Mouse (Mus musculus): ENCODE measurements at regions not wholly inside any gene's neighbourhood (a gene's known extent, or its start where the extent isn't known, plus 50 kb on each side); places are given as distances from the start of the nearest gene placed in this dataset.
A peak's percentile ranks its signal among the peaks of the same experiment; 100 is the strongest.

DNA sequence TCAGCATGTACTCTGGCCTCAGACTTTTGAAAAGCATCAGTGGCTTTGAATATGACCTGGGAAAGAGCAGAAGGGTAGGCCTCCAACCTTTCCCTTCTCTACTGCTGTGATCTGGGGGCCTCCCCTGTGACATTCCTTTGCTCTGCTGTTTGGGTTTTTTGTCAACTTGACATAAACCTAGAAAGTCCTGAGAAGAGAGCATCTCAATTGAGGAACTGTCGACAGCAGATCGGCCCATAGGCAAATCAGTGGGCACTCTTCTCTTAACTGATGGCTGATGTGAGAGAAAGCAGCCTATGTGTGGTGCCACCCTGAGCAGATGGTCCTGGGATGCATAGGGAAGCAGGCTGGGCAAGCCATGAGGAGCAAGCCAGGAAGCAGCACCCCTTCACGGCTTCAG lies 72.9 kb upstream of the Spdye4c start (continued):
- peak; percentile 63; the same call in 1 of the 2 replicates for TF ChIP-seq TCF12 (IDR thresholded peaks at IDR 0.05; ENCODE audit: low read depth, low read length)
- peak; percentile 87 for TF ChIP-seq IRF4 (IDR thresholded peaks at IDR 0.05; ENCODE audit: low read depth, low read length)
- TF ChIP-seq RAD21 (IDR thresholded peaks at IDR 0.05; ENCODE audit: low read depth, low read length): no peak; the same call in 1 of the 2 replicates
- TF ChIP-seq NELFE (IDR thresholded peaks at IDR 0.05; ENCODE audit: low read depth, low read length): no peak
- peak; percentile 48; the same call in 1 of the 2 replicates for TF ChIP-seq SIN3A (IDR thresholded peaks at IDR 0.05; ENCODE audit: low read length)
- TF ChIP-seq UBTF (IDR thresholded peaks at IDR 0.05; ENCODE audit: low read depth, low read length): no peak
- no peak for TF ChIP-seq USF1 (IDR thresholded peaks at IDR 0.05; ENCODE audit: low read depth, low read length)
- TF ChIP-seq KAT2A (IDR thresholded peaks at IDR 0.05; ENCODE audit: insufficient replicate concordance, low read length): no peak

GRCm38 (mm10) chr2:128521701-128522443 lies 69.1 kb upstream of the Spdye4c start:
- dilution Hi-C loops (cut with MboI; ENCODE audit: extremely low pct_ligation_motif_present, extremely low pct_unique_long_range_greater_than_20kb, low sequenced_read_pairs): no loop called here

DNA sequence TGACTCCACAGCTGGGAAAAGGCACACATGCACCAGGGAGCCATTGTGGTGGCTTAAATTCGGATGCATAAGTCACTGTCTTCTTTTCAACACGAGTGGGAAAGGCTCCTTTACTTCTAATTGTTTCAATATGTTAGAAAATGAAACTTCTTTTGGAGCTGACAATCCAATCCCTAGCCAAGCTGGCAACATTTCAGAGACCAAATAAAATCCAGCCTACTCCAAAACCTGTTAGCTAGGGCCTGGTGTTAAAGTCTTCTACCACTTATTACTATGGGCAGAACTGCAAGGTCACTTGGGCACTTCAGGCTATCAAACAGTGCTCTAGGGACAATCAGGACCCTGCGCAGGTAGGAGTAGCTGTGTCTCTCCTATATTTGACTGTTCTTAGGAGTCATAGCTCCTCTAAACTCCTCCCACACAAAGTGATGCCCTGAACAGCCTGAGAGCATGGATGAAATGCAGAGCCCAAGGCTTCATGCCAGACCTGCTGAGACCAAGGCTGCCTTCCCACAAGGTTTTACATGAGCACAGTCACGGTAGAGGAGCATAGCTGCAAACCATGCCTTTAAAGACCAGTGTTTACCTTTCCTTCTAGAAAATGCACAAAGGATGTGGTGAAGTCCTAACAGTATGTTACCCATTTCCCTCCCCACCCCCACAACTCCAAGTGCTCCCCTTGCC lies 67.4 kb upstream of the Spdye4c start:
- H3K27ac ChIP-seq (ENCODE audit: insufficient read depth, low read depth): no peak overlapping the region
- no peaks in the 10 kb centered on the region for H3K36me3 ChIP-seq (replicated peaks in 1 of 2; ENCODE audit: control insufficient read depth in 1 of 2, insufficient read depth in 1 of 2, low read length in 1 of 2)
- no peak overlapping the region for H3K4me3 ChIP-seq (replicated peaks in 1 of 3; ENCODE audit: low read depth in 2 of 3, low read length in 2 of 3, poor library complexity in 1 of 3)
- peaks cover 5 to 48% of the 10 kb centered on the region in 2 experiments; a peak in 3 of 4 replicates for H3K4me1 ChIP-seq (ENCODE audit: control insufficient read depth in 1 of 2, insufficient read depth in 2 of 2)
- H3K9me3 ChIP-seq (replicated peaks; ENCODE audit: low read length): peaks cover 9% of the 10 kb centered on the region
- peaks cover 3% of the 10 kb centered on the region for H3K27me3 ChIP-seq (replicated peaks)
- H3K4me2 ChIP-seq (ENCODE audit: insufficient read depth, low read depth, poor library complexity, severe bottlenecking): no peak overlapping the region
- DNase-seq (ENCODE audit: extremely low read depth): no peak
- in situ Hi-C loops (cut with MboI; ENCODE audit: low pct_ligation_motif_present, low pct_unique_long_range_greater_than_20kb, low sequenced_read_pairs): no loop called here
- H3K9ac ChIP-seq (ENCODE audit: insufficient read depth, low read depth): no peak overlapping the region
- TF ChIP-seq CHD2 (IDR thresholded peaks at IDR 0.05; ENCODE audit: low read length) (no peak), KAT2A (IDR thresholded peaks at IDR 0.05; ENCODE audit: insufficient replicate concordance, low read length) (no peak), IRF4 (IDR thresholded peaks at IDR 0.05; ENCODE audit: low read depth, low read length) (no peak), MAFK (IDR thresholded peaks at IDR 0.05; ENCODE audit: insufficient replicate concordance, low read length) (no peak), E2F4 (IDR thresholded peaks at IDR 0.05; ENCODE audit: insufficient replicate concordance, low read depth, low read length) (no peak), USF1 (IDR thresholded peaks at IDR 0.05; ENCODE audit: low read depth, low read length) (no peak)
- dilution Hi-C loops (cut with MboI; ENCODE audit: extremely low pct_ligation_motif_present, extremely low pct_unique_long_range_greater_than_20kb, low sequenced_read_pairs): no loop called here
- no peaks in the 10 kb centered on the region for H3K79me2 ChIP-seq (replicated peaks; ENCODE audit: control insufficient read depth, extremely low read depth, insufficient read depth, poor library complexity, severe bottlenecking)

More at GRCm38 (mm10) chr2:128521701-128522443, 69.1 kb upstream of the Spdye4c start:
- Histone ChIP-seq H3K9ac (ENCODE audit: insufficient read depth, low read depth) (no peak overlapping the region), H3K4me3 (replicated peaks in 1 of 3; ENCODE audit: low read depth in 2 of 3, low read length in 2 of 3, poor library complexity in 1 of 3) (no peak overlapping the region), H3K4me2 (ENCODE audit: insufficient read depth, low read depth, poor library complexity, severe bottlenecking) (no peak overlapping the region), H3K36me3 (replicated peaks in 1 of 2; ENCODE audit: control insufficient read depth in 1 of 2, insufficient read depth in 1 of 2, low read length in 1 of 2) (no peaks in the 10 kb centered on the region), H3K4me1 (ENCODE audit: control insufficient read depth in 1 of 2, insufficient read depth in 2 of 2) (peaks cover 20 to 65% of the 10 kb centered on the region in 2 experiments), H3K27ac (ENCODE audit: insufficient read depth, low read depth) (no peak overlapping the region), H3K27me3 (replicated peaks) (peaks cover 1% of the 10 kb centered on the region), H3K79me2 (replicated peaks; ENCODE audit: control insufficient read depth, extremely low read depth, insufficient read depth, poor library complexity, severe bottlenecking) (no peaks in the 10 kb centered on the region), H3K9me3 (replicated peaks; ENCODE audit: low read length) (peaks cover 9% of the 10 kb centered on the region)
- in situ Hi-C loops (cut with MboI; ENCODE audit: low pct_ligation_motif_present, low pct_unique_long_range_greater_than_20kb, low sequenced_read_pairs): no loop called here
- no peak for DNase-seq (ENCODE audit: extremely low read depth)
- TF ChIP-seq BHLHE40 (IDR thresholded peaks at IDR 0.05; ENCODE audit: low read depth, low read length) (peak; percentile 58), ZMIZ1 (IDR thresholded peaks at IDR 0.05; ENCODE audit: low read depth, low read length) (no peak)

Data from CH12.LX (cell line).